Mouse (Mus musculus) ES-E14 (cell line): ENCODE measurements around the gene Clgn. TPM values are rescaled to one million over a fixed set of nuclear protein-coding genes. Genes with fewer than 3 reads are reported as not detected.
"Not testable (repeated sequence)": the region's sequence is repeated elsewhere in the genome, so short reads cannot be mapped to it uniquely, and the experiment has no call there.

Experiments used
- DNase-seq: peaks from one replicate; pipeline ENCODE4 v3.0.0-alpha.2; 2013; ENCODE audit warnings: low read depth, low spot score
- H3K27ac ChIP-seq: 2 replicates; pipeline ENCODE4 v1.5.1; 2012; ENCODE audit warnings: low read depth, mild to moderate bottlenecking, low read length, moderate library complexity, mixed read lengths; ENCODE audit not compliant: poor library complexity, insufficient read depth, severe bottlenecking
- H3K36me3 ChIP-seq: 2 replicates; pipeline ENCODE4 v1.6.1; 2012; ENCODE audit warnings: mild to moderate bottlenecking, low read length, moderate library complexity, mixed read lengths; ENCODE audit not compliant: control insufficient read depth, poor library complexity, insufficient read depth, severe bottlenecking
- H3K4me1 ChIP-seq, 2 experiments: fragments of 150-350 bp in 1 of 2; sonication (generic) in 1 of 2; 2 replicates each; pipeline ENCODE4 v1.6.1; 2012; ENCODE audit warnings: low read length in 2 of 2, mild to moderate bottlenecking in 1 of 2, mixed read lengths in 1 of 2; ENCODE audit not compliant: control insufficient read depth in 2 of 2, insufficient read depth in 2 of 2, poor library complexity in 1 of 2
- H3K4me3 ChIP-seq, 2 experiments: fragments of 150-350 bp in 1 of 2; sonication (generic) in 1 of 2; 2 replicates each; pipeline ENCODE4 v1.5.1; 2012; ENCODE audit warnings: low read length in 2 of 2, low read depth in 1 of 2, mild to moderate bottlenecking in 1 of 2, mixed read lengths in 1 of 2; ENCODE audit not compliant: insufficient read depth in 1 of 2, poor library complexity in 1 of 2, severe bottlenecking in 1 of 2
- H3K9ac ChIP-seq: 2 replicates; pipeline ENCODE4 v1.6.1; 2012; ENCODE audit warnings: low read depth, mild to moderate bottlenecking, low read length, mixed read lengths; ENCODE audit not compliant: poor library complexity, insufficient read depth, severe bottlenecking
- H3K9me3 ChIP-seq: fragments of 150-350 bp; sonication (generic); 2 replicates; pipeline ENCODE4 v1.6.1; 2012; ENCODE audit warnings: low read depth, mild to moderate bottlenecking, low read length; ENCODE audit not compliant: control insufficient read depth, insufficient read depth
- CHD2 ChIP-seq: IDR thresholded peaks from 2 replicates; pipeline ENCODE4 v1.6.1; 2014; ENCODE audit warnings: mild to moderate bottlenecking, low read depth, low read length, inconsistent platforms
- HCFC1 ChIP-seq: IDR thresholded peaks from 2 replicates; pipeline ENCODE4 v1.6.1; 2012; ENCODE audit warnings: low read length, inconsistent platforms, borderline replicate concordance; ENCODE audit not compliant: insufficient read depth
- MAFK ChIP-seq: IDR thresholded peaks from 2 replicates; pipeline ENCODE4 v1.6.1; 2014; ENCODE audit warnings: mild to moderate bottlenecking, low read depth, low read length, inconsistent platforms; ENCODE audit not compliant: insufficient read depth
- ZC3H11A ChIP-seq: IDR thresholded peaks from 2 replicates; pipeline ENCODE4 v1.6.1; 2012; ENCODE audit warnings: low read depth, mild to moderate bottlenecking, inconsistent platforms, low read length, borderline replicate concordance
- ZNF384 ChIP-seq: IDR thresholded peaks from 2 replicates; pipeline ENCODE4 v1.6.1; 2012; ENCODE audit warnings: low read depth, low read length, inconsistent platforms
- in situ Hi-C, 2 experiments: fragments of 600-800 bp; cut with MboI; formaldehyde crosslinking; loops; one replicate each; pipeline ENCODE4 v1.15.1; 2025; ENCODE audit warnings: low sequenced_read_pairs in 2 of 2, inconsistent platforms in 1 of 2; ENCODE audit not compliant: unreplicated experiment in 2 of 2
- total RNA-seq: library from RNA; depleted of rRNA; stranded (reverse); fragments of 300-350 nt; gene quantifications from 2 replicates; pipeline ENCODE4 v1.2.3, GENCODE M21; 2012

Gene Clgn
- total RNA-seq, 1 experiment: 19.2 TPM

DNA sequence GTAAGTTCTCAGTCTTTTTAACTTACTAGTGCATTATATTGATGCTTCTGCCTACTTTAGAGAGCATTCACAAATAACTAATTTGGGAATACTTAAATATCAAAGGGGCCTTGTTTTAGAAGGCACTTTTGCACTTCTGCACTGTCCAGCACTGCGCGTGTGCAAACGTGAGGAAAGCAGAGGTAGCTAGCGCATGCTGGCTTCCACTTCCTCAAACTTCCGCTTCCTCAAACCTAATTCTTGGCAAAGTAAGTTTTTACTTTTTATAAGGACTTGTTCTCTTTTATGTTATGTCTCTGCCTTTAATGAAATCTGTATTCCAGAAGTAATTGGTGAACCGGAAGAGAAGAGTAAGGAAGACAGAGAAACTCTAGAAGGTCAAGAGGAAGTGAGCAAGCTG lies 35.5 kb downstream of the Clgn start:
- no peaks in the 10 kb centered on the region for H3K9me3 ChIP-seq
- in situ Hi-C loops: no loop called here
- H3K27ac ChIP-seq: no peak overlapping the region
- peaks cover 3% of the 10 kb centered on the region in 2 experiments; a peak in 2 of 4 replicates for H3K4me1 ChIP-seq
- no peak overlapping the region for H3K4me3 ChIP-seq
- DNase-seq: no peak
- no peak overlapping the region for H3K9ac ChIP-seq
- peaks cover 4% of the 10 kb centered on the region; the same call in 1 of the 2 replicates for H3K36me3 ChIP-seq
- no peak for TF ChIP-seq ZC3H11A
- TF ChIP-seq ZNF384: no peak
- no peak for TF ChIP-seq MAFK
- no peak for TF ChIP-seq HCFC1
- no peak for TF ChIP-seq CHD2

DNA sequence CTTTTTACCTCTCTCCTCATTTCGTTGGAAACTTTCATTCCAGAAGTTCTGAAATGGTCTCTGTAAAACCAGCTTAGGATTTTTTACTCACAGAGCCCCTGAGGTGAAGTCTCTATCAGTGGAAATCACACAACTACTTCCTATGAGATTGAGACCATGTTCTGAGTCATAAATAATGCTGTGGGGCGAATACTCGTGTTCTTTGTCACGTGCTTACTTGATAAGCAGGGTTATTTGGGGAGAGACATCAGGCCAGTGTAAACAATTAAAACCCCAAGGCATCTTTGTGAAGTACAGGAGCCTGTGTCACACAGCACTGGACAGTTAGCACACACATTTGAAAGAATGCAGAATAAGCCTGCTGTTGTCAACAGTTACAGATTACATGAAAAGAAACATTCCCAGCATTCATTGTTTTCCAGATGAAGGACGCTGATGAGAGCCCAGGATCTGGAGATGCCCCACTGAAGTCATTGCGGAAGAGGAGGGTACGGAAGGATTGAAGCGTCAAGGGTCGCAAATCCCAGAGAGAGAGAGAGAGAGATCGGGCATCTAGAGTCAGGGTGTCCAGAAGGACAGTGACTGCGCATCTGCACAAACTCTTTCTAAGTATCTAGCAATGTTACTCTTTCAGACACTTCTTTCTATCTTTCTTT lies 36.6 kb downstream of the Clgn start:
- Histone ChIP-seq H3K9me3 (no peaks in the 10 kb centered on the region), H3K36me3 (peaks cover 4% of the 10 kb centered on the region; the same call in 1 of the 2 replicates), H3K4me1 (peaks cover 3% of the 10 kb centered on the region in 2 experiments; a peak in 2 of 4 replicates), H3K9ac (no peak overlapping the region), H3K4me3 (no peak overlapping the region), H3K27ac (no peak overlapping the region)
- peak; percentile 48 for DNase-seq
- in situ Hi-C loops: no loop called here
- TF ChIP-seq MAFK (no peak), ZC3H11A (no peak), CHD2 (no peak), ZNF384 (no peak), HCFC1 (no peak)

DNA sequence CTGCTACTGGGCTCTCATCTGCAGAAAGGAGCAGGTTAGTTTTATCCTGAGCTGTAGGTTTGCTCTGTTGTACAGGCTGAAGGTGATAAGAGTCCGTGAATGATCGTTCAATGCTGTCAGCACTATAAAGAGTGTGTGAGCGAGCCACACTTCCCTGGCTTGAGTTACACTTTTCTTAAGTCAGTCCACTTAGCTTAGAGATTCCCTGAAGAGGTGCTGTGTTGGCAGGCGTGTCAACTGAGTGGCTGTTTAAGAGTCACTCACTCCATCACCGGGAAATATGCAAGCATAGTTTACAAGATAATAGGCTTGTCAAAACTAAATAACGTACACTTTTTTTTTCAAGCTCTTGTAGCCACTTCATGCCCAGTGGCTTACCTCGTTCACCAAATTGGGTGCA lies 37.3 kb downstream of the Clgn start:
- no peak for DNase-seq
- Histone ChIP-seq H3K27ac (no peak overlapping the region), H3K36me3 (peaks cover 4% of the 10 kb centered on the region; the same call in 1 of the 2 replicates), H3K9me3 (no peaks in the 10 kb centered on the region), H3K4me3 (no peak overlapping the region), H3K4me1 (peaks cover 3% of the 10 kb centered on the region in 2 experiments; a peak in 2 of 4 replicates), H3K9ac (no peak overlapping the region)
- TF ChIP-seq ZC3H11A (no peak), HCFC1 (no peak)
- in situ Hi-C loops: no loop called here

DNA sequence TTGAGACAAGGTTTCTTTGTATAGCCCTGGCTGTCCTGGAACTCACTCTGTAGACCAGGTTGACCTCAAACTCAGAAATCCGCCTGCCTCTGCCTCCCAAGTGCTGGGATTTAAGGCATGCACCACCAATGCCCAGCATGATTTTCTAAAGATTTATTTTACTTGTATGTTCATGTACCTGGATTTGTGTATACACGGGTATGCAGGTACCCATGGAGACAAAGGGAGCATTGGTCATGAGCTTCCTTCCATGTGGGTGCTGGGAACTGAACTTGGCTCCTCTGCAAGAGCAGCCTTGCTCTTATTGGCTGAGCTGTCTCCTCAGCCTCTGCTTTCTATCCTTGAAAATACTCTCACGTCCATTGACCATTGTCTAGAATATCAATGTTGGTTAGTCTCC lies 39.0 kb downstream of the Clgn start:
- peak overlapping the region in 1 of 2 experiments; percentile 55; a peak in 1 of 4 replicates for H3K4me3 ChIP-seq
- H3K27ac ChIP-seq, in situ Hi-C loops, H3K9ac ChIP-seq, H3K9me3 ChIP-seq, H3K36me3 ChIP-seq, DNase-seq, H3K4me1 ChIP-seq: not testable (repeated sequence)

- DNase-seq: peak; percentile 58
- Histone ChIP-seq H3K9me3 (no peaks in the 10 kb centered on the region), H3K27ac (no peak overlapping the region), H3K4me1 (peaks cover 3% of the 10 kb centered on the region in 2 experiments; a peak in 2 of 4 replicates), H3K9ac (peak overlapping the region; percentile 62; the same call in 1 of the 2 replicates), H3K36me3 (peaks cover 4% of the 10 kb centered on the region; the same call in 1 of the 2 replicates), H3K4me3 (peak overlapping the region in 1 of 2 experiments; percentile 55; a peak in 3 of 4 replicates)
- TF ChIP-seq ZC3H11A: no peak
- no peak for TF ChIP-seq HCFC1
- TF ChIP-seq ZNF384: no peak
- no peak for TF ChIP-seq MAFK
- TF ChIP-seq CHD2: no peak
- in situ Hi-C loops: no loop called here
Measured at GRCm38 (mm10) chr8:83429071-83429524, 39.4 kb downstream of the Clgn start.
